In genomic region chr7:25907380-25907779, GRCm38 (mm10) we compare ENCODE assay signal across 22 mouse cellular contexts. TPM values are rescaled to one million over a fixed set of nuclear protein-coding genes. Genes with fewer than 3 reads are reported as not detected.
"Had no signal": no experiment of that assay in that cellular context is flagged by ENCODE, and none has a peak within 500 bp of the region (broad histone marks: within the 10 kb centered on the region; RNA-seq: fewer than 3 reads in every experiment).

No protein-coding gene starts in this region.

- H3K36me3 ChIP-seq: liver, embryonic 13.5 days; midbrain, embryonic 12.5 days; midbrain, embryonic 15.5 days; neural tube, embryonic 12.5 days; neural tube, embryonic 15.5 days had no signal

- H3K27me3 ChIP-seq: liver, embryonic 13.5 days; midbrain, embryonic 12.5 days; midbrain, embryonic 15.5 days; neural tube, embryonic 12.5 days; neural tube, embryonic 15.5 days had no signal

- DNase-seq: kidney, adult 18-20 months; kidney, adult 9 months; kidney, postnatal 14 days; kidney, postnatal 4 days; layer of hippocampus, adult 9-11 months; liver, embryonic 13.5 days; right cerebral cortex, adult 18-20 months; right cerebral cortex, postnatal 14 days; right cerebral cortex, postnatal 4 days; thymus, adult 2 months; thymus, postnatal 36 days had no signal

- H3K27ac ChIP-seq: liver, embryonic 13.5 days; midbrain, embryonic 12.5 days; midbrain, embryonic 15.5 days; neural tube, embryonic 12.5 days; neural tube, embryonic 15.5 days; stomach, postnatal 0 days had no signal

- H3K9me3 ChIP-seq: liver, embryonic 13.5 days; midbrain, embryonic 15.5 days; neural tube, embryonic 15.5 days had no signal

- H3K4me2 ChIP-seq: liver, embryonic 13.5 days; midbrain, embryonic 12.5 days; midbrain, embryonic 15.5 days; neural tube, embryonic 12.5 days; neural tube, embryonic 15.5 days had no signal

- H3K9ac ChIP-seq: liver, embryonic 13.5 days; midbrain, embryonic 12.5 days; midbrain, embryonic 15.5 days; neural tube, embryonic 12.5 days; neural tube, embryonic 15.5 days had no signal

- H3K4me1 ChIP-seq: liver, embryonic 13.5 days; midbrain, embryonic 12.5 days; midbrain, embryonic 15.5 days; neural tube, embryonic 12.5 days; neural tube, embryonic 15.5 days had no signal

- ATAC-seq: inflammation-experienced regulatory T-cells, adult 6 months; intestine, embryonic 16.5 days; midbrain, embryonic 15.5 days had no signal

- H3K4me3 ChIP-seq: liver, embryonic 13.5 days; midbrain, embryonic 12.5 days; midbrain, embryonic 15.5 days; neural tube, embryonic 12.5 days; neural tube, embryonic 15.5 days had no signal

RNA-seq across cellular contexts. Expression of gene Cyp2b10, which starts 10.0 kb away (rescaled TPM):
- polyA plus RNA-seq: inflammation-experienced regulatory T-cells, adult 6 months; intestine, embryonic 16.5 days; kidney, embryonic 16.5 days; limb, embryonic 11.5 days; limb, embryonic 14.5 days; midbrain, embryonic 12.5 days; midbrain, embryonic 15.5 days; neural tube, embryonic 12.5 days; neural tube, embryonic 15.5 days; stomach, embryonic 14.5 days had no signal
